Mouse (Mus musculus) lung, adult 10 weeks (tissue): ENCODE measurements around the gene Sh2d1a. TPM values are rescaled to one million over a fixed set of nuclear protein-coding genes. Genes with fewer than 3 reads are reported as not detected.

ENCODE experiments used
- polyA plus RNA-seq: library from polyadenylated mRNA; stranded (reverse); fragments of 350-450 nt; fragmentation: Illumina TruSeq; extraction: RNeasy Lipid Tissue Mini Kit (QIAGEN cat#74804); gene quantifications from one replicate; pipeline ENCODE4 v1.2.3, GENCODE M21; 2014; ENCODE audit warnings: low read depth, low replicate concordance; ENCODE audit not compliant: insufficient read depth

Sh2d1a gene
- polyA plus RNA-seq, result 2.4 TPM

GRCm38 (mm10) chrX:42502291-42503043, at the start of gene Sh2d1a:
Sh2d1a (plus strand) TSS chrX:42502453.

GRCm38 (mm10) chrX:42489446-42489845, 12.8 kb upstream of the Sh2d1a start, which contains the start of gene Tex13c2:
Tex13c2 (plus strand) TSS chrX:42489691.

Other genes with a start within 250 kb of the Sh2d1a start
- gene Tex13c2, start 12.8 kb upstream of the Sh2d1a start, polyA plus RNA-seq, result not detected